ENCODE assay signal across 8 mouse cellular contexts in genomic region chr9:119052154-119052944, GRCm38 (mm10). TPM values are rescaled to one million over a fixed set of nuclear protein-coding genes. Genes with fewer than 3 reads are reported as not detected.
DNase-seq lines count a peak whose midpoint lies in the region; ATAC-seq lines count a peak whose summit lies in the region.

Gene Vill (plus strand): TSS chr9:119052778.

- H3K27ac ChIP-seq in hindbrain, embryonic 13.5 days = no peak within 1 kb of the TSS

- no peaks in the 10 kb centered on the region for H3K9me3 ChIP-seq in hindbrain, embryonic 13.5 days

- H3K4me3 ChIP-seq in hindbrain, embryonic 13.5 days = peak within 1 kb of the TSS; percentile 24

- peak; percentile 64; the same call in 1 of the 2 replicates for ATAC-seq in hindbrain, embryonic 13.5 days (ENCODE audit: low FRiP score)
- ATAC-seq in monocyte, adult 5-6 weeks (replicated peaks; ENCODE audit: insufficient number of reproducible peaks, low FRiP score, low TSS enrichment, poor library complexity, severe bottlenecking) = no peak

- H3K4me1 ChIP-seq in hindbrain, embryonic 13.5 days (replicated peaks) = peaks cover 14% of the 10 kb centered on the region

- peaks cover 30% of the 10 kb centered on the region for H3K27me3 ChIP-seq in hindbrain, embryonic 13.5 days

- WGBS in hindbrain, embryonic 13.5 days = 18% methylated on average over 22 of the region's 22 CpGs

- H3K9ac ChIP-seq in hindbrain, embryonic 13.5 days = peak within 1 kb of the TSS; percentile 53; the same call in 1 of the 2 replicates

- DNase-seq in adrenal gland, postnatal 14 days = peak; percentile 72
- DNase-seq in adrenal gland, adult (ENCODE audit: inconsistent age in 2 of 2, low spot score in 1 of 2) = no peak
- peak; percentile 86 for DNase-seq in embryo, embryonic 11 days
- peak; percentile 65 for DNase-seq in liver
- no peak for DNase-seq in thymus, postnatal 14 days
- DNase-seq in natural killer cell, adult 2 months (ENCODE audit: low spot score in 2 of 2) = no peak

- H3K36me3 ChIP-seq in hindbrain, embryonic 13.5 days = no peaks in the 10 kb centered on the region

- peak within 1 kb of the TSS; percentile 51 for H3K4me2 ChIP-seq in hindbrain, embryonic 13.5 days

RNA-seq across cellular contexts. Expression of gene Vill, which starts in this region (rescaled TPM):
- total RNA-seq in adrenal gland, postnatal 14 days (2021) = 2.2 and 2.3 TPM in 2 replicates
- polyA plus RNA-seq in hindbrain, embryonic 13.5 days (2015; fragmentation: Nextera tagmentation; extraction: Ambion mirVana) = 4.2 TPM in 2 replicates
- total RNA-seq in monocyte, adult 5-6 weeks (2017) = 17.7 to 39.6 TPM (median 31.0 TPM) in 3 replicates

Comparison
In these comparisons a context has a peak if more than half of its experiments do, and no peak if none do; other contexts are left out.
1. DNase-seq: peak in adrenal gland, postnatal 14 days (single experiment), embryo, embryonic 11 days (single experiment) and liver (single experiment); none in adrenal gland, adult (0 of 2), thymus, postnatal 14 days (single experiment) and natural killer cell, adult 2 months (0 of 2).